Mouse (Mus musculus): ENCODE results near the gene Chmp6. TPM values are rescaled to one million over a fixed set of nuclear protein-coding genes. Genes with fewer than 3 reads are reported as not detected.

Chmp6 gene
- total and polyA plus RNA-seq, 3 experiments: 58.3 to 76.7 TPM; not detected in 1

DNA sequence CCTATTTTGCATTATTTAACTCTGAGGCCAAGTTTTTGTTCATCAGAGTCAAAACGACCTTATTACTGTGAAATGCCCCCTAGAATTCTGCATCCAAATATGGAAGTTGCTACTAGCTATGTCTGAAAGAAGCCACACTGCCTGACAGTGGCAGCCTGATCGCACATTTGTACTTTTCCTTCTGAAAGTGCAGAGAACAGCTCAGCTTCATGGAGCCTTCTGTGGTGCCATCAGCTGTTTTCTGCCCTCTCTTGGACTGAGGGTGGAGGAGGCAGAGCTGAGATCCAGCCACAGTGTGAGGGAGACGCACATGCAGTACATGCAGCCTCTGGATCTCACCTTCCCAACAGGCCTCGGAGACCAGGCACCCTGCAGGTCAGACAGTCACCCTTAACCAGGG is 44.7 kb upstream of the Chmp6 start:
- Histone ChIP-seq H3K4me3 (ENCODE audit: control insufficient read depth in 1 of 2, insufficient read depth in 1 of 2, low read depth in 2 of 2, low read length in 2 of 2) (no peak overlapping the region), H3K27me3 (ENCODE audit: control insufficient read depth in 1 of 2, insufficient read depth in 2 of 2, low read length in 2 of 2) (no peaks in the 10 kb centered on the region), H3K27ac (ENCODE audit: control insufficient read depth, low read depth, low read length) (no peak overlapping the region), H3K4me1 (ENCODE audit: control insufficient read depth in 1 of 2, insufficient read depth in 2 of 2, low read length in 2 of 2) (no peaks in the 10 kb centered on the region), H3K36me3 (ENCODE audit: control insufficient read depth in 1 of 2, insufficient read depth in 2 of 2, low read length in 2 of 2) (peaks cover 0 to 4% of the 10 kb centered on the region in 2 experiments; a peak in 2 of 4 replicates), H3K79me2 (ENCODE audit: control insufficient read depth, insufficient read depth, low read length, poor library complexity) (no peaks in the 10 kb centered on the region), H3K9ac (ENCODE audit: control insufficient read depth, low read depth, low read length, poor library complexity, severe bottlenecking) (no peak overlapping the region), H3K9me3 (replicated peaks; ENCODE audit: insufficient read depth, low read length) (no peaks in the 10 kb centered on the region)
- TF ChIP-seq HCFC1 (IDR thresholded peaks at IDR 0.05; ENCODE audit: low read depth, low read length): no peak
- no peak for TF ChIP-seq RCOR1 (IDR thresholded peaks at IDR 0.05; ENCODE audit: low read depth, low read length)
- TF ChIP-seq MYC (IDR thresholded peaks at IDR 0.05; ENCODE audit: low read depth, low read length): no peak
- no peak for TF ChIP-seq NELFE (IDR thresholded peaks at IDR 0.05; ENCODE audit: low read depth, low read length)
- TF ChIP-seq MXI1 (IDR thresholded peaks at IDR 0.05; ENCODE audit: low read depth, low read length): no peak
- no peak for TF ChIP-seq POLR2A (IDR thresholded peaks at IDR 0.05; ENCODE audit: control insufficient read depth in 1 of 2, insufficient read depth in 1 of 2, low read depth in 1 of 2, low read length in 2 of 2, poor library complexity in 1 of 2)
- TF ChIP-seq CHD1 (IDR thresholded peaks at IDR 0.05; ENCODE audit: low read depth, low read length): no peak
- TF ChIP-seq UBTF (IDR thresholded peaks at IDR 0.05; ENCODE audit: borderline replicate concordance, insufficient read depth, low read depth, low read length): no peak
- TF ChIP-seq KAT2A (conservative IDR thresholded peaks at IDR 0.05; ENCODE audit: low read depth, low read length): no peak
- TF ChIP-seq JUND (IDR thresholded peaks at IDR 0.05; ENCODE audit: low read depth, low read length): no peak
- no peak for DNase-seq (ENCODE audit: low read depth, low spot score)

DNA sequence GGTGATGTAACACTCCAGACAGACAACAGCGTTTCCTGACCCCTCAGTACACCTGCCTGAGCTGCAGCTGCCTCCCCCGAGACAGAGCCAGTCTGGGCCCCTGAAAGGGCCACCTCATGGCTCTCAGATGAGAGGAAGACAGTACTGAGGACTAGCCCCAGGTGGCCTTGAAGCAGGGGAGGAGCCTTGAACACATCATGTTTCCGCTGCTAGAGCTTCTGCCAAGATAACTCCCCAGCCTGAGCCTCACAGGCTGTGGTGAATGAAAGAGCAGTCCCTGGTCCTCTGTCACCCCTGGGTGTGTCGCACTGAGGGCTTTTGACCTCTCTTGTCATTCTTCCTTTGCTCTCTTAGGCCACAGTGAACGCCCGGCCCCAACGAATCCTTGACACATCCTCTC is 42.1 kb upstream of the Chmp6 start:
- DNase-seq (ENCODE audit: low read depth, low spot score): no peak
- Histone ChIP-seq H3K4me3 (ENCODE audit: control insufficient read depth in 1 of 2, insufficient read depth in 1 of 2, low read depth in 2 of 2, low read length in 2 of 2) (no peak overlapping the region), H3K9ac (ENCODE audit: control insufficient read depth, low read depth, low read length, poor library complexity, severe bottlenecking) (no peak overlapping the region), H3K79me2 (ENCODE audit: control insufficient read depth, insufficient read depth, low read length, poor library complexity) (no peaks in the 10 kb centered on the region), H3K4me1 (ENCODE audit: control insufficient read depth in 1 of 2, insufficient read depth in 2 of 2, low read length in 2 of 2) (no peaks in the 10 kb centered on the region), H3K27ac (ENCODE audit: control insufficient read depth, low read depth, low read length) (no peak overlapping the region), H3K27me3 (ENCODE audit: control insufficient read depth in 1 of 2, insufficient read depth in 2 of 2, low read length in 2 of 2) (no peaks in the 10 kb centered on the region), H3K36me3 (ENCODE audit: control insufficient read depth in 1 of 2, insufficient read depth in 2 of 2, low read length in 2 of 2) (peaks cover 0 to 9% of the 10 kb centered on the region in 2 experiments; a peak in 2 of 4 replicates), H3K9me3 (replicated peaks; ENCODE audit: insufficient read depth, low read length) (no peaks in the 10 kb centered on the region)
- TF ChIP-seq MAFK (IDR thresholded peaks at IDR 0.05; ENCODE audit: borderline replicate concordance, low read depth, low read length): no peak

DNA sequence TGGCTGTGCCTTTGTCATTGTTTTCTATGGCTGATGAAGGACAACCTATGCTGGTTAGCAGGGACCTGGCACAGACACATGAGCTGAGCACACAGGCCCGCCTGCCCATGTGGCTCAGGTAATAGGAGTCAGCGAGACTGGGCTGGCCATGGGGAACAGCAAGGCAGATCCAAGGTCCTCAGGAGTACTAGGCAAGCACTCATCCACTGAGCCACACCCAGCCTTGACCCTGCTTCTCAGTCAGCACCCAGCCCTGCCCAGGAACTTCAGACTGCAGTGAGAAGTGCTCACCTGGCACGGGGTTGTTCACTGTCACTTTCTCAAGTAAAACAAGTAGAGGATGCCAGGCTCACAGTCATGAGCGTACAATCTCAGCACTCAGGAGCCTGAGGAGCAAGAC is 39.6 kb upstream of the Chmp6 start:
- no peak for DNase-seq (ENCODE audit: low read depth, low spot score)
- no peak overlapping the region for H3K27ac ChIP-seq (ENCODE audit: control insufficient read depth, low read depth, low read length)
- H3K4me3 ChIP-seq (ENCODE audit: control insufficient read depth in 1 of 2, insufficient read depth in 1 of 2, low read depth in 2 of 2, low read length in 2 of 2): no peak overlapping the region
- no peaks in the 10 kb centered on the region for H3K27me3 ChIP-seq (ENCODE audit: control insufficient read depth in 1 of 2, insufficient read depth in 2 of 2, low read length in 2 of 2)
- H3K9ac ChIP-seq (ENCODE audit: control insufficient read depth, low read depth, low read length, poor library complexity, severe bottlenecking): no peak overlapping the region
- peaks cover 0 to 14% of the 10 kb centered on the region in 2 experiments; a peak in 2 of 4 replicates for H3K36me3 ChIP-seq (ENCODE audit: control insufficient read depth in 1 of 2, insufficient read depth in 2 of 2, low read length in 2 of 2)
- no peaks in the 10 kb centered on the region for H3K4me1 ChIP-seq (ENCODE audit: control insufficient read depth in 1 of 2, insufficient read depth in 2 of 2, low read length in 2 of 2)
- no peaks in the 10 kb centered on the region for H3K79me2 ChIP-seq (ENCODE audit: control insufficient read depth, insufficient read depth, low read length, poor library complexity)
- no peaks in the 10 kb centered on the region for H3K9me3 ChIP-seq (replicated peaks; ENCODE audit: insufficient read depth, low read length)
- TF ChIP-seq KAT2A (conservative IDR thresholded peaks at IDR 0.05; ENCODE audit: low read depth, low read length) (no peak), HCFC1 (IDR thresholded peaks at IDR 0.05; ENCODE audit: low read depth, low read length) (no peak), MAZ (IDR thresholded peaks at IDR 0.05; ENCODE audit: low read depth, low read length) (no peak), RCOR1 (IDR thresholded peaks at IDR 0.05; ENCODE audit: low read depth, low read length) (no peak), JUND (IDR thresholded peaks at IDR 0.05; ENCODE audit: low read depth, low read length) (no peak), TCF12 (IDR thresholded peaks at IDR 0.05; ENCODE audit: low read depth, low read length) (no peak), SMC3 (IDR thresholded peaks at IDR 0.05; ENCODE audit: low read depth, low read length) (no peak), MYB (IDR thresholded peaks at IDR 0.05; ENCODE audit: low read depth, low read length) (no peak), BHLHE40 (IDR thresholded peaks at IDR 0.05; ENCODE audit: borderline replicate concordance, low read depth, low read length) (no peak), USF2 (IDR thresholded peaks at IDR 0.05; ENCODE audit: borderline replicate concordance in 1 of 2, insufficient read depth in 1 of 2, low read depth in 1 of 2, low read length in 2 of 2) (no peak), POLR2A (IDR thresholded peaks at IDR 0.05; ENCODE audit: control insufficient read depth in 1 of 2, insufficient read depth in 1 of 2, low read depth in 1 of 2, low read length in 2 of 2, poor library complexity in 1 of 2) (no peak), ZNF384 (IDR thresholded peaks at IDR 0.05; ENCODE audit: low read depth, low read length) (no peak), CHD2 (IDR thresholded peaks at IDR 0.05; ENCODE audit: low read length) (no peak), MEF2A (IDR thresholded peaks at IDR 0.05; ENCODE audit: extremely low read depth, insufficient replicate concordance, low read depth, low read length, poor library complexity, severe bottlenecking) (no peak), SIN3A (IDR thresholded peaks at IDR 0.05; ENCODE audit: low read length) (no peak), CHD1 (IDR thresholded peaks at IDR 0.05; ENCODE audit: low read depth, low read length) (no peak), ELF1 (IDR thresholded peaks at IDR 0.05; ENCODE audit: low read depth, low read length) (no peak), USF1 (IDR thresholded peaks at IDR 0.05; ENCODE audit: low read depth, low read length) (no peak), POLR2AphosphoS2 (IDR thresholded peaks at IDR 0.05; ENCODE audit: low read length) (no peak), ZC3H11A (IDR thresholded peaks at IDR 0.05; ENCODE audit: low read depth, low read length) (no peak)
